Mouse (Mus musculus) E14TG2a.4 (cell line): ENCODE data around the gene Erfe.

Source experiments
- H3K27me3 ChIP-seq: 2 replicates; pipeline ENCODE4 v1.6.1; 2014; ENCODE audit warnings: low read length, control low read depth; ENCODE audit not compliant: insufficient read depth
- H3K36me3 ChIP-seq: 2 replicates; pipeline ENCODE4 v1.6.1; 2014; ENCODE audit warnings: low read length, control low read depth; ENCODE audit not compliant: insufficient read depth
- H3K4me1 ChIP-seq: replicated peaks from 2 replicates; pipeline ENCODE4 v1.6.1; 2014; ENCODE audit warnings: low read depth, low read length, control low read depth
- H3K4me3 ChIP-seq: replicated peaks from 2 replicates; pipeline ENCODE4 v1.5.1; 2014; ENCODE audit warnings: mild to moderate bottlenecking, low read length
- H3K9me3 ChIP-seq: 2 replicates; pipeline ENCODE4 v1.6.1; 2014; ENCODE audit warnings: low read length, control low read depth
- CTCF ChIP-seq: conservative IDR thresholded peaks from 2 replicates; pipeline ENCODE4 v1.5.1; 2014; ENCODE audit warnings: low read length
- NANOG ChIP-seq: IDR thresholded peaks from 2 replicates; pipeline ENCODE4 v1.6.1; 2014; ENCODE audit warnings: borderline replicate concordance, low read length, mixed read lengths
- POU5F1 ChIP-seq: IDR thresholded peaks from 2 replicates; pipeline ENCODE4 v1.6.1; 2014; ENCODE audit warnings: low read length, borderline replicate concordance

Gene Erfe

DNA sequence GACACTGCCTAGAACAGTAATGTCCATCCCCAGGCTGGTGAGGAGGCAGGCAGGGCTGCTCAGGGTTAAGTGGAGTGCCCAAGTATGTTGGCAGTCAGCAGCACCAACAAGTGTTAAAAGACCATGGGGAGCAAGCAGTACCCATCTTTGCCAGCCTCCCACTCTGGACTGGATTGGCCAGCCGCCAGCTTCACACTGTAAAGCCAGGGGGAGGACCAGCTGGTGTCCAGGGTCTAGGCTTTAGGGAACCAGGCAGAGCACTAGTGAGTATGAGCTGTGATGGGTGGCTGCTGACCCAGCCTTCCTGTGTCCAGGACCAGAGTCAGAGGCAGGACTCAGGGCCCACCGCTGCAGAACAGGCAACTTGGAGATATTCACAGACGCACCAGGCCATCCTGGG, 22.2 kb upstream of the Erfe start:
- H3K9me3 ChIP-seq, result no peaks in the 10 kb centered on the region
- H3K4me3 ChIP-seq, result 0 out of 2 replicates have a peak overlapping the region, but pooled peaks have one; percentile 74
- H3K27me3 ChIP-seq, result peaks cover 82% of the 10 kb centered on the region
- no peak for TF ChIP-seq CTCF
- no peak for TF ChIP-seq POU5F1
- no peak for TF ChIP-seq NANOG
- peaks cover 21% of the 10 kb centered on the region for H3K4me1 ChIP-seq
- no peaks in the 10 kb centered on the region for H3K36me3 ChIP-seq

DNA sequence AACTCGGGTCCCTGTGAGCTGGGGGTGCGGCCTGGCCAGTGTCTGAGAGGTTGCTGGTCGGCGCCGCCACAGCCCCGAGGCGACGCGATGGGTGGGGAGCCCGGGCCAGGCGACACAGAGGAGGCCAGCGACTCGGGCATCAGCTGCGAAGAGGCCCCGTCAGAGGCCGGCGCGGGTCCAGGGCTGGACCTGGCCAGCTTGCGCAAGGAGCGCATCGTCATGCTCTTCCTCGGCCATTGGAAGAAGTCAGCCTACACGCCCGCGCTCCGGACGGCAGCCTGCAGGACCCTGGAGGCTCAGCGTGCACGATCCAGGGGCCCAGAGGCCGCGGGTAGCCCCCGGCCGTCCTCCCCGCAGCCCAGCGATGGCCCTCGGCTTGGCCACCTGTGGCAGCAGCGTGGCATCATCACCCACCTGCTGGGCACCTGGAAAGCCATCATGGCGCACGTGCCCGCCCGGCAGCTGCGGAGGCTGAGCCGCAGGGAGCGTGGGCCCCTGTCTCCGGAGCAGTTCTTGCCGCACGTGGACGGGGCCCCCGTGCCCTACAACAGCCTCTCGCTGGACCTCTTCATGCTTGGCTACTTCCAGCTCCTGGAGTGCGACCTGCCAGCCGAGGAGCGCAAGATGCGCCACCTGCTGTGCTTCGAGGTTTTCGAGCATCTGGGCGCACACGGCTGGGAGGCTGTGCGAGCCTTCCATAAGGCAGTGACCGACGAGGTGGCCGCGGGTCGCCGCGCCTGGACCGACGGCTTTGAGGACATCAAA, 21.1 kb upstream of the Erfe start:
- no peaks in the 10 kb centered on the region for H3K36me3 ChIP-seq
- H3K4me1 ChIP-seq, result peaks cover 21% of the 10 kb centered on the region
- no peaks in the 10 kb centered on the region for H3K9me3 ChIP-seq
- H3K4me3 ChIP-seq, result peak overlapping the region; percentile 74
- H3K27me3 ChIP-seq, result peaks cover 71% of the 10 kb centered on the region
- no peak for TF ChIP-seq NANOG
- no peak for TF ChIP-seq CTCF
- TF ChIP-seq POU5F1, result no peak

DNA sequence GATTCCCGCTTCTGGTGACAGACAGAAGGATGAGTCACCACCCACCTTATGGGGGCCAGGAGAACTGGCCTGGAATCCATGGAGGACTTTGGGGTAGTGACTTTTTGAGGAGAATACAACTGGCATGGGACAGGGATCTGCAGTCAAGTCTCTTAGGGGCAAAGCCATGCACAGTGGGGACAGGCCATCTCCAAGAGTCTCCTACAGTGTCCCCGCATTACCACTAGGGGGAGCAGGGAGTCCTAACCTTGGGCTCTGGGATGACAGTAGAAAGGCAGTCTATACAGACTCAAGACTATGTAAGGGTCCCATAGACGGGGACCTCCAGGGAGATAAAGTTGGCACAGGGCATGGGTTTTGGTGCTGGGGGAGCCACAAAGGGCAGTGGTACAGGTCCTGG, 19.3 kb upstream of the Erfe start:
- no peaks in the 10 kb centered on the region for H3K36me3 ChIP-seq
- no peaks in the 10 kb centered on the region for H3K9me3 ChIP-seq
- H3K4me3 ChIP-seq, result no peak overlapping the region
- no peak for TF ChIP-seq NANOG
- peak; percentile 88 for TF ChIP-seq CTCF
- H3K4me1 ChIP-seq, result peaks cover 21% of the 10 kb centered on the region
- H3K27me3 ChIP-seq, result peaks cover 64% of the 10 kb centered on the region

DNA sequence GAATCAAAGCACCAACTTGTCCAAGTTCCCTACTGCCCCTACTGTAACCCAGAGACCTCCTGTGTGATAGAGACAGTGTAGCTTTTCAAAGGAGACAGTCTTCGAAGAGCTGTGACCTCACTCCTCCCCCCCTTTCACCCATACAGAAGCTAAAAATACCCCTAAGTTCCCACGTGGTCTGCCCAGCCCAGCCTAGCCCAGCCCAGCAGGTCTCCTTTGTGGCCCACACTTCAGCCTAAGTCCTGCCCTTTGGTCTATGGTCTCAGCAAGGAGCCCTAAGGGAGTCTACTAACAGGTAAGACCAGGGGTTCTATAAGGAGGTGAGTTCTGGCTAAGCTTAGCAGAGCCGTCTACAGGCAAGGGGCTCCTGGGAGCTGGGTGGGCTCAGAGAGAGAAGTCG, 15.4 kb upstream of the Erfe start, which contains the start of gene Klhl30:
TSS of gene Klhl30 (plus strand) at position 176 of the 400 bp plus-strand sequence.
- Histone ChIP-seq H3K4me3 (no peak within 1 kb of the TSS), H3K4me1 (peaks cover 7% of the 10 kb centered on the region), H3K9me3 (no peaks in the 10 kb centered on the region)

DNA sequence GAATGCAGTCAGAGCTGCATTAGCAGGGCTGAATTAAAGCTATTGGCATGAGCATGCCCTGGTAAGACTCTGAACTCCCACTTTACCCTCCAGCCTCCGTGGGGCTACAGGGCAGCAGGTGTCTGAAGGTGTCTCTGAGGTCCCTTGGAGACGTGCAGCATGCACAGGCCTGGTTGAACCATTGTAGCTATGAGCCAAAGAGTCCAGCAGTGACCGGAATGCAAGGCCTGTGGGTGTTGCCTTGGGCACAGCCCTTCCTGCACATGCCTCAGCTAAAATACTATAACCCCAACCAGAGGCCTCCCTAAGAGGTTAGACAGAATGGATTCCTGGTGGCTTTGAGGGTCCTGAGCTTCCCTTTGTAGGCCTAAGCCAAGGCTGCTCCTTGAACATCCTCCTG, 15.0 kb upstream of the Erfe start:
- peaks cover 38% of the 10 kb centered on the region for H3K27me3 ChIP-seq
- H3K9me3 ChIP-seq, result no peaks in the 10 kb centered on the region
- no peak overlapping the region for H3K4me3 ChIP-seq
- H3K4me1 ChIP-seq, result peaks cover 7% of the 10 kb centered on the region
- no peak for TF ChIP-seq NANOG
- no peak for TF ChIP-seq CTCF
- TF ChIP-seq POU5F1, result no peak
- H3K36me3 ChIP-seq, result no peaks in the 10 kb centered on the region

More for the DNA sequence above, 15.4 kb upstream of the Erfe start, which contains the start of gene Klhl30:
- Histone ChIP-seq H3K36me3 (no peaks in the 10 kb centered on the region), H3K27me3 (peaks cover 42% of the 10 kb centered on the region)
- TF ChIP-seq CTCF (no peak), NANOG (no peak), POU5F1 (no peak)

DNA sequence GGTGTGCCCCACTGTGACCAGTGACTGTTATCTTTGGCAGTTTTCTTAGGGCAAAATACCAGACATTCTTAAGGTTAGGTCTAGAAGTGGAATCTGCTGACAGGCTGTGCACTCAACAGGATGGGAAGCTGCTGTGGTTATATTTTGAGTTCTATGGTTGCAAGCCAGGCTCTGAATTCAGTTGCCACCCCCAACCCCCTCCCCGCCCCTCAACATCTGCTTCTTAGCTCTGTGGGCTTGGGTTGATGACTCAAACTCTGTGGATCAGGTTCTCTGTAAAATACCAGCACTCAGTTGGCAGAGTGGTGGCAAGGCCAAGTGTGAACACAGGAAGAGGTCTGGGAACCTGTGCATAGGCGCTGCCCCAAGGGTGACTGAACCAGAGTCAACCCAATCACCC, 14.0 kb upstream of the Erfe start:
- Histone ChIP-seq H3K4me3 (no peak overlapping the region), H3K9me3 (no peaks in the 10 kb centered on the region), H3K27me3 (peaks cover 34% of the 10 kb centered on the region), H3K4me1 (peaks cover 7% of the 10 kb centered on the region), H3K36me3 (no peaks in the 10 kb centered on the region)
- TF ChIP-seq POU5F1, result no peak
- TF ChIP-seq CTCF, result no peak
- no peak for TF ChIP-seq NANOG

DNA sequence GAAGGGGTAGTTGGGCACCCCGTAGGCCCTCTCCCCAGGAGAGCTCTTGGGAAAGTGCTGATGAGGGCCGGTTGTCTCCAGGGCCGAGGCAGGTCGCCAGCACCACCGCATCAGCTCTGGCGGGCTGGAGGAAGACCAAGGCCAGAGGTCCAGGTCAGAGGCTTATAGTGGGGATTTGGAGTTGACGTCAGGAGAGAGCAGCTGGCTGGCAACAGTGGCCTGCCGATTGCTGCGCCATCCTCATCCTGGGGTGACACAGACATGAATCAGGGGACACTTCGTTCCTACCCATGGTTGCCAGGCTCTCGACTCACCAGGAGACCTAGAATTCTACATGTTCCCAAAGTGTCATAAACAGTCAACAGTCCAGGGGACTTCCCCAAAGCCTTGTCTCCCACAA, 10.1 kb upstream of the Erfe start:
- Histone ChIP-seq H3K4me3 (no peak overlapping the region), H3K36me3 (no peaks in the 10 kb centered on the region), H3K4me1 (peaks cover 7% of the 10 kb centered on the region), H3K27me3 (peaks cover 37% of the 10 kb centered on the region), H3K9me3 (no peaks in the 10 kb centered on the region)
- TF ChIP-seq POU5F1 (no peak), CTCF (no peak), NANOG (no peak)

DNA sequence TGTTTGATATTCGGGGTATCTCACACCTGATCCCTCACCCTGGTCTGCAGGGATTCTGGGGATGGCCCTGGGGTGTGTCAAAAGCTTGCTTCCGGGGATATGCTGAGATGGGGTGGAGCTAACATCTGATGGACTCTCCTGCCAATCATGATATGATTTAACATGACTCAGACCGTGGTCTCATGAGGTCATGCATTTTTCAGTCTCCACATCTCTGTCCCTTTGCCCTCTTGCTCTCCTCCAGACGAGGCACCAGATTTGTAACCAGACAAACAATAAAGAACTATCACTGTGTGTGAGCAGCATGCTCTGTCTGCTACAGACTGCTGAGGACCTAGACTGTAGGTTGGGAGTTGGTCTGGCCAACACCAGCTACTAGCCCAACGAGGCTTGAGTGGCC, 4.1 kb upstream of the Erfe start:
- peaks cover 15% of the 10 kb centered on the region; the same call in 1 of the 2 replicates for H3K9me3 ChIP-seq
- no peak overlapping the region for H3K4me3 ChIP-seq
- TF ChIP-seq POU5F1 (no peak), NANOG (no peak), CTCF (no peak)
- H3K4me1 ChIP-seq, result peaks cover 11% of the 10 kb centered on the region
- H3K27me3 ChIP-seq, result peaks cover 54% of the 10 kb centered on the region
- no peaks in the 10 kb centered on the region for H3K36me3 ChIP-seq
